Mouse (Mus musculus) heart, postnatal 0 days (tissue): ENCODE data around the gene Gm20807. TPM values are rescaled to one million over a fixed set of nuclear protein-coding genes. Genes with fewer than 3 reads are reported as not detected.
"Not testable (repeated sequence)": the region's sequence is repeated elsewhere in the genome, so short reads cannot be mapped to it uniquely, and the experiment has no call there.

Experiments used
- ATAC-seq: fragments of 200-750 bp; cut with Nextera tagmentation; 2 replicates; pipeline ENCODE4 v1.8.0; 2017; ENCODE audit warnings: low read depth, moderate number of reproducible peaks, moderate library complexity; ENCODE audit not compliant: insufficient read depth
- DNase-seq: peaks from one replicate; pipeline ENCODE4 v3.0.0-alpha.2; 2016; ENCODE audit warnings: low spot score
- H3K27ac ChIP-seq: fragments of 300-500 bp; sonication (generic); 2 replicates; pipeline ENCODE4 v1.5.1; 2014; ENCODE audit warnings: low read depth, mild to moderate bottlenecking
- H3K27me3 ChIP-seq: fragments of 300-500 bp; sonication (generic); 2 replicates; pipeline ENCODE4 v1.6.1; 2014; ENCODE audit warnings: low read length, mixed read lengths; ENCODE audit not compliant: control insufficient read depth, insufficient read depth
- H3K36me3 ChIP-seq: fragments of 300-500 bp; sonication (generic); replicated peaks from 2 replicates; pipeline ENCODE4 v1.6.1; 2014; ENCODE audit warnings: low read length, mixed read lengths; ENCODE audit not compliant: control insufficient read depth, insufficient read depth
- H3K4me1 ChIP-seq: fragments of 300-500 bp; sonication (generic); 2 replicates; pipeline ENCODE4 v1.6.1; 2014; ENCODE audit warnings: antibody characterized with exemption; ENCODE audit not compliant: control insufficient read depth, insufficient read depth
- H3K4me2 ChIP-seq: fragments of 300-500 bp; sonication (generic); 2 replicates; pipeline ENCODE4 v1.6.1; 2014; ENCODE audit warnings: low read depth, mild to moderate bottlenecking, low read length, moderate library complexity
- H3K4me3 ChIP-seq: fragments of 300-500 bp; sonication (generic); 2 replicates; pipeline ENCODE4 v1.5.1; 2014; ENCODE audit warnings: low read depth, low read length
- H3K9ac ChIP-seq: fragments of 300-500 bp; sonication (generic); replicated peaks from 2 replicates; pipeline ENCODE4 v1.6.1; 2014; ENCODE audit warnings: low read depth, low read length, mixed read lengths
- H3K9me3 ChIP-seq: fragments of 300-500 bp; sonication (generic); replicated peaks from 2 replicates; pipeline ENCODE4 v1.6.1; 2016; ENCODE audit warnings: low read length; ENCODE audit not compliant: control insufficient read depth
- polyA plus RNA-seq: library from polyadenylated mRNA; unstranded; fragments of >200 nt; fragmentation: Nextera tagmentation; extraction: Ambion mirVana; gene quantifications from 2 replicates; pipeline ENCODE4 v1.2.1, GENCODE M21; 2015
- total RNA-seq: library from RNA; depleted of rRNA; stranded (reverse); fragments of >200 nt; gene quantifications from 2 replicates; pipeline ENCODE4 v1.2.3, GENCODE M21; 2014; ENCODE audit warnings: low replicate concordance; rRNA removed

Gene Gm20807
- total RNA-seq (not detected in 2 replicates), polyA plus RNA-seq (not detected in 2 replicates)

GRCm38 (mm10) chrY:13042591-13042990 lies at the start of gene Gm20807:
Gene Gm20807, plus strand, starts transcription at chrY:13042891.
- not testable (repeated sequence) for H3K4me2 ChIP-seq, DNase-seq, H3K27me3 ChIP-seq, H3K9ac ChIP-seq, H3K9me3 ChIP-seq, H3K27ac ChIP-seq, ATAC-seq, H3K4me3 ChIP-seq, H3K4me1 ChIP-seq, H3K36me3 ChIP-seq

Other genes with a start within 250 kb of the Gm20807 start
- not detected in 2 replicates for gene Gm21891, start 90.6 kb downstream of the Gm20807 start, total RNA-seq
- not detected in 2 replicates for gene Gm21891, start 90.6 kb downstream of the Gm20807 start, polyA plus RNA-seq
- not detected in 2 replicates for gene Gm21425, start 119.1 kb downstream of the Gm20807 start, total RNA-seq
- gene Gm21425, start 119.1 kb downstream of the Gm20807 start, polyA plus RNA-seq: not detected in 2 replicates
- not detected in 2 replicates for gene Gm21828, start 181.0 kb downstream of the Gm20807 start, total RNA-seq
- gene Gm21828, start 181.0 kb downstream of the Gm20807 start, polyA plus RNA-seq: not detected in 2 replicates
- not detected in 2 replicates for gene Gm21440, start 209.5 kb downstream of the Gm20807 start, total RNA-seq
- gene Gm21440, start 209.5 kb downstream of the Gm20807 start, polyA plus RNA-seq: not detected in 2 replicates
- gene Gm21454, start 209.6 kb downstream of the Gm20807 start, total RNA-seq: not detected in 2 replicates
- gene Gm21454, start 209.6 kb downstream of the Gm20807 start, polyA plus RNA-seq: not detected in 2 replicates